Mouse (Mus musculus) kidney, adult 2 months (tissue): ENCODE data around the gene Phactr1. TPM values are rescaled to one million over a fixed set of nuclear protein-coding genes. Genes with fewer than 3 reads are reported as not detected.

Experiments
- DNase-seq: peaks from one replicate; pipeline ENCODE4 v3.0.0; 2021
- H3K27ac ChIP-seq: fragments of 200-500 bp; 2 replicates; pipeline ENCODE4 v1.5.1; 2012; ENCODE audit warnings: low read depth, low read length, control low read depth, inconsistent platforms; ENCODE audit not compliant: insufficient read depth
- H3K27me3 ChIP-seq: fragments of 200-500 bp; replicated peaks from 2 replicates; pipeline ENCODE4 v1.6.1; 2012; ENCODE audit warnings: mild to moderate bottlenecking, moderate library complexity, low read length, inconsistent platforms; ENCODE audit not compliant: control insufficient read depth, insufficient read depth
- H3K36me3 ChIP-seq: fragments of 200-500 bp; 2 replicates; pipeline ENCODE4 v1.6.1; 2012; ENCODE audit warnings: mild to moderate bottlenecking, moderate library complexity, low read length, inconsistent platforms; ENCODE audit not compliant: control insufficient read depth, insufficient read depth
- H3K4me1 ChIP-seq: fragments of 200-500 bp; 2 replicates; pipeline ENCODE4 v1.6.1; 2011; ENCODE audit warnings: low read length; ENCODE audit not compliant: control insufficient read depth, insufficient read depth
- H3K4me3 ChIP-seq: fragments of 200-500 bp; 2 replicates; pipeline ENCODE4 v1.5.1; 2011; ENCODE audit warnings: mild to moderate bottlenecking, low read depth, low read length, control low read depth; ENCODE audit not compliant: insufficient read depth
- CTCF ChIP-seq: fragments of 200-500 bp; conservative IDR thresholded peaks from 2 replicates; pipeline ENCODE4 v1.5.1; 2011; ENCODE audit warnings: low read depth, mild to moderate bottlenecking, control low read depth, low read length, moderate library complexity, mixed read lengths; ENCODE audit not compliant: insufficient read depth, insufficient read length
- POLR2A ChIP-seq: fragments of 200-500 bp; IDR thresholded peaks from one replicate; pipeline ENCODE4 v1.6.1; 2011; ENCODE audit warnings: low read depth, low read length, control low read depth
- WGBS: fragments of 180-500 bp; shearing (Covaris S2); methylation state at CpG from one replicate; pipeline ENCODE4 v1.1.7; 2018; 5-methylcytosine and 5-hydroxymethylcytosine counted together
- polyA plus RNA-seq: library from polyadenylated mRNA; depleted of rRNA; stranded (reverse); fragments of >200 nt; gene quantifications from 2 replicates; pipeline ENCODE4 v1.2.3, GENCODE M21; 2012

Gene Phactr1
- polyA plus RNA-seq, 1 experiment, result 8.9 TPM

- WGBS, result 76% methylated on average over 5 of the region's 5 CpGs
- TF ChIP-seq CTCF, result no peak
- TF ChIP-seq POLR2A, result no peak
- no peak for DNase-seq
- Histone ChIP-seq H3K27ac (no peak overlapping the region), H3K4me1 (peaks cover 8% of the 10 kb centered on the region), H3K27me3 (no peaks in the 10 kb centered on the region), H3K4me3 (no peak overlapping the region), H3K36me3 (no peaks in the 10 kb centered on the region)
Observed at GRCm38 (mm10) chr13:42759170-42759569, 78.7 kb downstream of the Phactr1 start.

GRCm38 (mm10) chr13:42760907-42761544 is 80.6 kb downstream of the Phactr1 start:
- H3K36me3 ChIP-seq, result no peaks in the 10 kb centered on the region
- TF ChIP-seq POLR2A, result no peak
- TF ChIP-seq CTCF, result no peak
- no peak overlapping the region for H3K27ac ChIP-seq
- H3K4me3 ChIP-seq, result no peak overlapping the region
- no peak for DNase-seq
- WGBS, result 87% methylated on average over 10 of the region's 10 CpGs
- H3K27me3 ChIP-seq, result no peaks in the 10 kb centered on the region; the same call in 1 of the 2 replicates
- H3K4me1 ChIP-seq, result peaks cover 8% of the 10 kb centered on the region

GRCm38 (mm10) chr13:42772314-42772713 is 91.9 kb downstream of the Phactr1 start:
- no peak for DNase-seq
- Histone ChIP-seq H3K27me3 (no peaks in the 10 kb centered on the region), H3K4me1 (no peaks in the 10 kb centered on the region), H3K4me3 (no peak overlapping the region), H3K27ac (no peak overlapping the region), H3K36me3 (no peaks in the 10 kb centered on the region)
- TF ChIP-seq POLR2A (no peak), CTCF (no peak)
- WGBS, result 67% methylated on average over 6 of the region's 6 CpGs

- H3K36me3 ChIP-seq, result no peaks in the 10 kb centered on the region
- no peak overlapping the region for H3K4me3 ChIP-seq
- H3K4me1 ChIP-seq, result no peaks in the 10 kb centered on the region
- no peak for DNase-seq
- H3K27ac ChIP-seq, result no peak overlapping the region
- 60% methylated on average over 2 of the region's 2 CpGs for WGBS
- no peaks in the 10 kb centered on the region for H3K27me3 ChIP-seq
- no peak for TF ChIP-seq POLR2A
- no peak for TF ChIP-seq CTCF
Observed at GRCm38 (mm10) chr13:42774040-42774439, 93.6 kb downstream of the Phactr1 start.

DNA sequence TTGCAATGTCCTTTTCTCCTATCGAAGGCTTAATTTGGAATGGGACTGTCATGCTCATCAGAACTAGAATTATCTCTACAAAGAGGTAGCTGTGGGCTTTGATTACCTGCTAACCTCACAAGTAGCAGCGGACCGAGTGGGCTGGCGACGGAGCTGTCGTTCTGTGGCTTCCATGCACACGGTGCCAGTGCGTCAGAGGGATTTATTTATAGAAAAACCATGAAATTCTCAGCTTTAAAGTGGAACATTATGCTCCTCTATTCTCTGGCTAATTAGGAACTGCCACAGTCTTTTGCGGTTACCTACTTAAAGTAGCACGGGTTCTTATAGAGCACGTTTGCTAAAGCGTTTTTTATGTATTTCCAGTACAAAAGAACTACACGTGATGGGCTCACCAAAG is 101.7 kb downstream of the Phactr1 start:
- no peaks in the 10 kb centered on the region for H3K4me1 ChIP-seq
- no peak for TF ChIP-seq CTCF
- no peaks in the 10 kb centered on the region for H3K27me3 ChIP-seq
- DNase-seq, result no peak
- 82% methylated on average over 13 of the region's 13 CpGs for WGBS
- no peak overlapping the region for H3K27ac ChIP-seq
- no peak overlapping the region for H3K4me3 ChIP-seq
- H3K36me3 ChIP-seq, result no peaks in the 10 kb centered on the region

- Histone ChIP-seq H3K36me3 (no peaks in the 10 kb centered on the region), H3K27me3 (no peaks in the 10 kb centered on the region), H3K27ac (no peak overlapping the region), H3K4me3 (no peak overlapping the region), H3K4me1 (no peaks in the 10 kb centered on the region)
- TF ChIP-seq CTCF, result peak; percentile 42; the same call in 1 of the 2 replicates
- no peak for TF ChIP-seq POLR2A
- no peak for DNase-seq
- 87% methylated on average over 13 of the region's 13 CpGs for WGBS
Observed at GRCm38 (mm10) chr13:42789221-42789620, 108.8 kb downstream of the Phactr1 start.

DNA sequence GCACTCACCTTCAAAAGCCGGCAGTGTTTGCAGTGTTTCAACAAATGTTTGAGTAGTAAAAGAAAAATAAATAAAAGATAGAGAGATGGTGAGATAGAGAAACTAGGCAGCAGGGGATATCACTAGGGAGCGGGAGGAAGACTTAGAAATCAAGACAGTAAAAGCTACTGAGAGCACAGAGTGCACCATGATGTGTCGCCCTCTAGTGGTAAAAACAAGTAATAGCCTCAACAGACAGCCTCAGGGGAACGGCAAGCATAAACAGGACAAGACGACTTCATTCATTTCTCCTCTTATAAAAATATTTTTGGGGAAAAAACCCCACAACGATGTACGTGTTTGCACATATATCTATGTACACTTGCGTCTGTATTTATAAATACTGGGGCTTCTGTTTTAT is 111.9 kb downstream of the Phactr1 start:
- peak; percentile 14 for DNase-seq
- H3K4me3 ChIP-seq, result no peak overlapping the region
- no peaks in the 10 kb centered on the region for H3K27me3 ChIP-seq
- H3K4me1 ChIP-seq, result no peaks in the 10 kb centered on the region
- WGBS, result 19% methylated on average over 8 of the region's 8 CpGs
- no peak overlapping the region for H3K27ac ChIP-seq
- TF ChIP-seq POLR2A (no peak), CTCF (peak; percentile 63)
- H3K36me3 ChIP-seq, result no peaks in the 10 kb centered on the region
